20 mouse cellular contexts compared by ENCODE assay signal in genomic region chr17:31791656-31792055, GRCm38 (mm10).
A peak's percentile ranks its signal among the peaks of the same experiment; 100 is the strongest.
DNase-seq lines count a peak whose midpoint lies in the region; ATAC-seq and TF ChIP-seq lines count a peak whose summit lies in the region.
"Had no signal": no experiment of that assay in that cellular context is flagged by ENCODE, and none has a peak within 500 bp of the region (broad histone marks: within the 10 kb centered on the region; RNA-seq: fewer than 3 reads in every experiment).

No protein-coding gene starts in this region.

- DNase-seq in heart, embryonic 10.5 days (ENCODE audit: low spot score), result no peak
- DNase-seq in heart, adult 9 months (ENCODE audit: low spot score in 2 of 2), result no peak
- no peak for DNase-seq in cerebellum, postnatal 36 days
- no peak for DNase-seq in cerebellum, adult 2 months
- DNase-seq: adrenal gland, postnatal 14 days; cerebellum, adult 18-20 months; cerebellum, postnatal 10 days; gastrocnemius, postnatal 10 days; heart, adult 18-20 months; kidney, adult 18-20 months had no signal

- H3K9me3 ChIP-seq in heart, embryonic 10.5 days, result no peaks in the 10 kb centered on the region
- no peaks in the 10 kb centered on the region for H3K9me3 ChIP-seq in midbrain, embryonic 13.5 days
- no peaks in the 10 kb centered on the region for H3K9me3 ChIP-seq in midbrain, embryonic 15.5 days
- H3K9me3 ChIP-seq: embryonic facial prominence, embryonic 13.5 days; forebrain, embryonic 13.5 days; G1E; heart, embryonic 12.5 days; intestine, embryonic 15.5 days had no signal

- 93% methylated on average over 17 of the region's 17 CpGs for WGBS in heart, embryonic 10.5 days
- WGBS in midbrain, embryonic 13.5 days, result 91% methylated on average over 17 of the region's 17 CpGs
- 92% methylated on average over 17 of the region's 17 CpGs for WGBS in midbrain, embryonic 15.5 days
- 94% methylated on average over 17 of the region's 17 CpGs for WGBS in cerebellum, adult 2 months

- H3K27ac ChIP-seq in heart, embryonic 10.5 days, result peak overlapping the region; percentile 50; the same call in 1 of the 2 replicates
- peak overlapping the region; percentile 87; the same call in 1 of the 2 replicates for H3K27ac ChIP-seq in midbrain, embryonic 13.5 days
- no peak overlapping the region for H3K27ac ChIP-seq in midbrain, embryonic 15.5 days
- peak overlapping the region; percentile 92; the same call in 1 of the 2 replicates for H3K27ac ChIP-seq in brown adipose tissue, adult 24 weeks (replicated peaks; ENCODE audit: low read depth, low read length)
- no peak overlapping the region for H3K27ac ChIP-seq in cerebellum, adult 2 months (ENCODE audit: insufficient read depth, low read length)
- H3K27ac ChIP-seq: embryonic facial prominence, embryonic 13.5 days; intestine, embryonic 15.5 days had no signal

- ATAC-seq in midbrain, embryonic 13.5 days, result no peak
- ATAC-seq in midbrain, embryonic 15.5 days (replicated peaks), result no peak
- ATAC-seq: activated CD4-positive, CD25-positive, alpha-beta regulatory T cell, adult 4 months; forebrain, embryonic 13.5 days; intestine, embryonic 15.5 days had no signal

- H3K4me3 ChIP-seq in heart, embryonic 10.5 days, result no peak overlapping the region
- H3K4me3 ChIP-seq in midbrain, embryonic 13.5 days (replicated peaks), result no peak overlapping the region
- H3K4me3 ChIP-seq in midbrain, embryonic 15.5 days, result no peak overlapping the region
- H3K4me3 ChIP-seq in brown adipose tissue, adult 24 weeks (ENCODE audit: insufficient read depth, low read depth, low read length), result no peak overlapping the region
- no peak overlapping the region for H3K4me3 ChIP-seq in cerebellum, adult 2 months (replicated peaks; ENCODE audit: insufficient read depth, low read depth, low read length)
- H3K4me3 ChIP-seq: embryonic facial prominence, embryonic 13.5 days; forebrain, embryonic 13.5 days; heart, embryonic 12.5 days; intestine, embryonic 15.5 days had no signal

- no peak overlapping the region for H3K9ac ChIP-seq in midbrain, embryonic 13.5 days (replicated peaks)
- no peak overlapping the region for H3K9ac ChIP-seq in midbrain, embryonic 15.5 days
- H3K9ac ChIP-seq: embryonic facial prominence, embryonic 13.5 days; intestine, embryonic 15.5 days had no signal

- no peak for TF ChIP-seq POLR2A in cerebellum, adult 2 months (IDR thresholded peaks at IDR 0.05; ENCODE audit: borderline replicate concordance, insufficient read depth, low read length)

- H3K27me3 ChIP-seq in heart, embryonic 10.5 days (ENCODE audit: insufficient read depth, poor library complexity, severe bottlenecking), result peaks cover 39% of the 10 kb centered on the region
- 0 out of 2 replicates have a peak, but pooled peaks cover 4% of the 10 kb centered on the region for H3K27me3 ChIP-seq in midbrain, embryonic 13.5 days
- no peaks in the 10 kb centered on the region for H3K27me3 ChIP-seq in midbrain, embryonic 15.5 days (replicated peaks)
- peaks cover 3% of the 10 kb centered on the region; the same call in 1 of the 2 replicates for H3K27me3 ChIP-seq in cerebellum, adult 2 months (ENCODE audit: control insufficient read depth, insufficient read depth, low read length)
- H3K27me3 ChIP-seq: CH12.LX; embryonic facial prominence, embryonic 13.5 days; forebrain, embryonic 13.5 days; intestine, embryonic 15.5 days had no signal

- peaks cover 59% of the 10 kb centered on the region for H3K4me1 ChIP-seq in heart, embryonic 10.5 days
- H3K4me1 ChIP-seq in midbrain, embryonic 13.5 days (replicated peaks), result peaks cover 35% of the 10 kb centered on the region
- H3K4me1 ChIP-seq in midbrain, embryonic 15.5 days, result peaks cover 24% of the 10 kb centered on the region
- peaks cover 50% of the 10 kb centered on the region for H3K4me1 ChIP-seq in brown adipose tissue, adult 24 weeks (ENCODE audit: control insufficient read depth, insufficient read depth, insufficient read length, low read length)
- H3K4me1 ChIP-seq in cerebellum, adult 2 months (ENCODE audit: control insufficient read depth, insufficient read depth, low read length), result 0 out of 2 replicates have a peak, but pooled peaks cover 4% of the 10 kb centered on the region

- no peak for TF ChIP-seq CTCF in cerebellum, adult 2 months (IDR thresholded peaks at IDR 0.05; ENCODE audit: borderline replicate concordance, insufficient read depth, low read depth, low read length)

- no peaks in the 10 kb centered on the region for H3K36me3 ChIP-seq in heart, embryonic 10.5 days
- H3K36me3 ChIP-seq in midbrain, embryonic 13.5 days, result no peaks in the 10 kb centered on the region
- no peaks in the 10 kb centered on the region for H3K36me3 ChIP-seq in midbrain, embryonic 15.5 days (replicated peaks)
- H3K36me3 ChIP-seq: embryonic facial prominence, embryonic 13.5 days; G1E; heart, embryonic 12.5 days; intestine, embryonic 15.5 days had no signal

- H3K4me2 ChIP-seq in midbrain, embryonic 13.5 days (replicated peaks), result no peak overlapping the region
- H3K4me2 ChIP-seq in midbrain, embryonic 15.5 days, result no peak overlapping the region
- H3K4me2 ChIP-seq: heart, embryonic 12.5 days; intestine, embryonic 15.5 days had no signal

Comparison
In these comparisons a context has a peak if more than half of its experiments do, and no peak if none do; other contexts are left out.
1. H3K27ac ChIP-seq: peak in heart, embryonic 10.5 days (single experiment), midbrain, embryonic 13.5 days (single experiment) and brown adipose tissue, adult 24 weeks (single experiment); none in midbrain, embryonic 15.5 days (single experiment) and cerebellum, adult 2 months (single experiment).